Mouse (Mus musculus): ENCODE data around the gene A630089N07Rik.

DNA sequence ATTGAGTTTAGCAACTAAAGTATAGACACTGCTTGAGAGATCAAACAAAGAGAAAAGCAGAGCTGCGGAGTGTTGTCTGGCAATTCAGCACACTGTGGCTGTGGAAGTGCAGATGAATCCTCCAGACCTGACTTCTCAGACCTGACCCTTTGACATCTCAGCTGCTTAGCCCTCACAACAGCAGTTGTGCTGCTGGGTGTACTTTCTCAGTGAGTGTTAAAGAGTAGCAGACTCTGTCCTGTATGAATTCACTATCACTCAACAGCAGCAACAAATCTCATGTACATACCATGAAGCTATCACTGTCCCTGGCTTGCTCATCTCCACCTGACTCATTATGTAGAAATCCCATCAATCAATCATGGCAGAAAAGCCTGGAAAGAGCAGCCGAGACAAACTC is 126.2 kb downstream of the A630089N07Rik start:
- TF ChIP-seq GATA1 (IDR thresholded peaks at IDR 0.05; ENCODE audit: borderline replicate concordance, low read length) (no peak), FLI1 (IDR thresholded peaks at IDR 0.05; ENCODE audit: low read length) (no peak)

Data from megakaryocyte, embryonic 14.5 days (primary cell).